Mouse (Mus musculus) embryonic fibroblast, embryonic 13.5 days (primary cell): ENCODE results near the gene Mt1.

ENCODE experiments used
- CTCF ChIP-seq: IDR thresholded peaks from 2 replicates; pipeline ENCODE4 v1.5.1; 2011; ENCODE audit warnings: mild to moderate bottlenecking, control low read depth, low read length, moderate library complexity, borderline replicate concordance; ENCODE audit not compliant: insufficient read depth
- POLR2A ChIP-seq: IDR thresholded peaks from 2 replicates; pipeline ENCODE4 v1.6.1; 2011; ENCODE audit warnings: low read depth, mild to moderate bottlenecking, control low read depth, low read length, moderate library complexity

DNA sequence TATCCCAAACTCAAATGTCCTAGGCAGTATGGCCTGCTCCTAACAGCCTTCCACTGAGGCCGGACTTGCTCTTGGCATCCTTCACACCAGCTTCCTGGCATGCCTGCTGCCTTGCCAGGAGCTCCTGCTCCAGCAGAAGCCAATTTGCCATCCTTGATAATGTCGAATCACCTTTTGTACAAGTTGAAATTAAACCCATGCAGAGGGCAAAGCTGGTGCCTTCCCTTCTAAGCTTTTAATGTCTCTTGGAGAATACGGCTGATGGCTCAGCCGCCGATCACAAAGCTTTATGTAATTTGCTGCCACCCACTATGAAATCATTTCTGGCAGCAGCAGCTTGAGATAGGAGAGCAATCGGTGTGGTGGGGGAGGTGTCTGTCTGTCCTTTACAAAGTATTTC lies 30.8 kb downstream of the Mt1 start:
- TF ChIP-seq POLR2A (no peak), CTCF (no peak)
